ENCODE assay signal across 8 mouse cellular contexts in genomic region chr1:170109776-170110515, GRCm38 (mm10). TPM values are rescaled to one million over a fixed set of nuclear protein-coding genes. Genes with fewer than 3 reads are reported as not detected.
A peak's percentile ranks its signal among the peaks of the same experiment; 100 is the strongest.
DNase-seq lines count a peak whose midpoint lies in the region; ATAC-seq lines count a peak whose summit lies in the region.

No protein-coding gene starts in this region.

- no peak overlapping the region for H3K27ac ChIP-seq in forebrain, embryonic 15.5 days (replicated peaks)
- H3K27ac ChIP-seq in hindbrain, embryonic 11.5 days (ENCODE audit: low read depth, low read length), result peak overlapping the region; percentile 36; the same call in 1 of the 2 replicates

- H3K4me1 ChIP-seq in forebrain, embryonic 15.5 days, result peaks cover 9% of the 10 kb centered on the region; the same call in 1 of the 2 replicates
- no peaks in the 10 kb centered on the region for H3K4me1 ChIP-seq in hindbrain, embryonic 11.5 days (replicated peaks; ENCODE audit: control insufficient read depth, insufficient read depth, low read length)

- no peak overlapping the region; the same call in 1 of the 2 replicates for H3K4me2 ChIP-seq in forebrain, embryonic 15.5 days (replicated peaks)
- peak overlapping the region; percentile 3; the same call in 1 of the 2 replicates for H3K4me2 ChIP-seq in hindbrain, embryonic 11.5 days (replicated peaks; ENCODE audit: low read depth, low read length)

- 0 out of 2 replicates have a peak, but pooled peaks have one; percentile 26 for ATAC-seq in forebrain, embryonic 15.5 days (replicated peaks)
- ATAC-seq in hindbrain, embryonic 11.5 days (ENCODE audit: low FRiP score), result no peak

- peak; percentile 3 for DNase-seq in cerebellum, adult 9-11 months
- DNase-seq in cerebellum, adult 8-10 months, result no peak
- peak; percentile 67 for DNase-seq in 3134 (ENCODE audit: extremely low read depth, insufficient read length, low spot score)
- DNase-seq in hindbrain, embryonic 11.5 days (ENCODE audit: low spot score), result no peak
- peak; percentile 40 for DNase-seq in neural tube, embryonic 10.5 days (ENCODE audit: extremely low spot score, low spot score)
- DNase-seq in T-cell, adult 2 months (ENCODE audit: low spot score), result no peak
- DNase-seq in right cerebral cortex, postnatal 14 days, result no peak

- H3K9me3 ChIP-seq in forebrain, embryonic 15.5 days, result no peaks in the 10 kb centered on the region
- no peaks in the 10 kb centered on the region for H3K9me3 ChIP-seq in hindbrain, embryonic 11.5 days (ENCODE audit: control insufficient read depth, low read length)

- no peaks in the 10 kb centered on the region for H3K27me3 ChIP-seq in forebrain, embryonic 15.5 days
- H3K27me3 ChIP-seq in hindbrain, embryonic 11.5 days (ENCODE audit: control insufficient read depth, insufficient read depth, low read length), result no peaks in the 10 kb centered on the region

- no peak overlapping the region for H3K9ac ChIP-seq in forebrain, embryonic 15.5 days (replicated peaks)
- no peak overlapping the region for H3K9ac ChIP-seq in hindbrain, embryonic 11.5 days (ENCODE audit: low read depth, low read length)

- H3K4me3 ChIP-seq in forebrain, embryonic 15.5 days, result peak overlapping the region; percentile 9; the same call in 1 of the 2 replicates
- H3K4me3 ChIP-seq in hindbrain, embryonic 11.5 days (ENCODE audit: low read depth, low read length), result peak overlapping the region; percentile 25

- WGBS in forebrain, embryonic 15.5 days, result 84% methylated on average over 19 of the region's 19 CpGs
- 73% methylated on average over 19 of the region's 19 CpGs for WGBS in hindbrain, embryonic 11.5 days

- H3K36me3 ChIP-seq in forebrain, embryonic 15.5 days, result no peaks in the 10 kb centered on the region
- no peaks in the 10 kb centered on the region for H3K36me3 ChIP-seq in hindbrain, embryonic 11.5 days (ENCODE audit: control insufficient read depth, insufficient read depth, low read length)

RNA-seq across cellular contexts. Expression of gene Ddr2, which starts 0.6 kb away (rescaled TPM):
- polyA plus RNA-seq in forebrain, embryonic 15.5 days (2015; fragmentation: Nextera tagmentation; extraction: Ambion mirVana), result 8.1 and 8.5 TPM in 2 replicates
- polyA plus RNA-seq in hindbrain, embryonic 11.5 days (2014; fragmentation: Nextera tagmentation; extraction: Ambion mirVana), result 31.2 and 32.0 TPM in 2 replicates

Comparison
In these comparisons a context has a peak if more than half of its experiments do, and no peak if none do; other contexts are left out.
1. DNase-seq: peak in cerebellum, adult 9-11 months (single experiment), 3134 (single experiment) and neural tube, embryonic 10.5 days (single experiment); none in cerebellum, adult 8-10 months (single experiment), hindbrain, embryonic 11.5 days (single experiment), T-cell, adult 2 months (single experiment) and right cerebral cortex, postnatal 14 days (single experiment).